Mouse (Mus musculus): ENCODE data around the gene Cdc25a. TPM values are rescaled to one million over a fixed set of nuclear protein-coding genes. Genes with fewer than 3 reads are reported as not detected.

The Cdc25a gene
- polyA plus RNA-seq, 1 experiment: 27.3 TPM

DNA sequence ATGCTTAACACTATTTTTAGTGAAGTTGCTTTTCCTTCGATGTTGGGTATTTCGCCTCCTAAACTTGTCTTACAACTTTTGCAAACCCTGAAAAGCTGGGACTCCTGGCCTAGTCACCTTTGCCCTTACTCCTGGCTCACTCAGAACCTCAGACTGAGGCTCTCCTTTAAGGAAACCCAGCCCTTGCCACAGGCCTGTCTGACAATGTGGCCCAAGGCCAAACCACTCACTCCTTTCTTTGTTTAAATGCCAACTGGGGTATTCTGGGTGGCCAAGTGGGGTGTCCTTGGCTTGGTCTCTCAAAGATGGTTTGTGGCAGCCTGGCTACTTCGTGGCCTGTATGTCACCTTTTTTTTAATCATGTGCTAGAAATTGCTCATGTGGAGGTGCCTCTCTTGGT, 1.4 kb downstream of the Cdc25a start:
- WGBS: 3% methylated on average over 3 of the region's 3 CpGs

GRCm38 (mm10) chr9:109877666-109878065, 2.3 kb downstream of the Cdc25a start:
- Histone ChIP-seq H3K27me3 (ENCODE audit: control insufficient read depth, insufficient read depth, low read length) (no peaks in the 10 kb centered on the region), H3K4me3 (ENCODE audit: low read depth, low read length) (peak overlapping the region; percentile 48; the same call in 1 of the 2 replicates), H3K27ac (ENCODE audit: insufficient read depth, low read depth, low read length) (peak overlapping the region; percentile 51; the same call in 1 of the 2 replicates), H3K36me3 (ENCODE audit: control insufficient read depth, insufficient read depth, low read length) (peaks cover 37% of the 10 kb centered on the region), H3K4me1 (ENCODE audit: control insufficient read depth, insufficient read depth, insufficient read length, low read length) (peaks cover 15% of the 10 kb centered on the region; the same call in 1 of the 2 replicates)
- TF ChIP-seq POLR2A (IDR thresholded peaks at IDR 0.05; ENCODE audit: low read depth, low read length) (no peak), CTCF (IDR thresholded peaks at IDR 0.05; ENCODE audit: extremely low read depth, insufficient read length, insufficient replicate concordance, low read depth, low read length) (no peak)
- WGBS: 65% methylated on average over 5 of the region's 5 CpGs

More for the DNA sequence above, 1.4 kb downstream of the Cdc25a start:
- Histone ChIP-seq H3K36me3 (ENCODE audit: control insufficient read depth, insufficient read depth, low read length) (peaks cover 28% of the 10 kb centered on the region), H3K4me1 (ENCODE audit: control insufficient read depth, insufficient read depth, insufficient read length, low read length) (peaks cover 15% of the 10 kb centered on the region; the same call in 1 of the 2 replicates), H3K27ac (ENCODE audit: insufficient read depth, low read depth, low read length) (peak overlapping the region; percentile 89), H3K4me3 (ENCODE audit: low read depth, low read length) (peak overlapping the region; percentile 48), H3K27me3 (ENCODE audit: control insufficient read depth, insufficient read depth, low read length) (no peaks in the 10 kb centered on the region)
- no peak for TF ChIP-seq POLR2A (IDR thresholded peaks at IDR 0.05; ENCODE audit: low read depth, low read length)
- no peak for TF ChIP-seq CTCF (IDR thresholded peaks at IDR 0.05; ENCODE audit: extremely low read depth, insufficient read length, insufficient replicate concordance, low read depth, low read length)

GRCm38 (mm10) chr9:109879305-109879704, 3.9 kb downstream of the Cdc25a start:
- Histone ChIP-seq H3K4me1 (ENCODE audit: control insufficient read depth, insufficient read depth, insufficient read length, low read length) (peaks cover 15% of the 10 kb centered on the region; the same call in 1 of the 2 replicates), H3K27ac (ENCODE audit: insufficient read depth, low read depth, low read length) (peak overlapping the region; percentile 98), H3K36me3 (ENCODE audit: control insufficient read depth, insufficient read depth, low read length) (peaks cover 50% of the 10 kb centered on the region), H3K4me3 (ENCODE audit: low read depth, low read length) (no peak overlapping the region), H3K27me3 (ENCODE audit: control insufficient read depth, insufficient read depth, low read length) (no peaks in the 10 kb centered on the region)
- TF ChIP-seq CTCF (IDR thresholded peaks at IDR 0.05; ENCODE audit: extremely low read depth, insufficient read length, insufficient replicate concordance, low read depth, low read length) (no peak), POLR2A (IDR thresholded peaks at IDR 0.05; ENCODE audit: low read depth, low read length) (no peak)
- 30% methylated on average over 1 of the region's 1 CpGs for WGBS

DNA sequence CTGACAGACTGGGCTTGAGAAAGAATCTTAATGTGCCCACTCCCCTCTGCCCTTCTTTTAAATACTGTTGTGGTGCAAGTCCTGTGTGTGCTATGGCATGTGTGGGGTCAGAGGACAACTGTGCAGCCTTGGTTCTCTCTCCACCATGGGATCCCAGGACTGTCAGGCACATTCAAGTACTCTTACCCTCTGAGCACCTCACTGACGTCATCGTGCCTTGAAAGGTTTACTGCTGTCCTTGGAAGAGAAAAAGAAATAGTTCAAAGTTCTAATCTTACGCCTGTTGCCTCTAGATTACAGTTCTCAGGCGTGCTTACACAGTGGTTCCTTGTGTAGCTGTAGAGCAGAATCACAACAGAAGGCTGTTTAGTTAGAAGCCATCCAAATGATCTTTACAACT, 10.9 kb downstream of the Cdc25a start:
- H3K4me3 ChIP-seq (ENCODE audit: low read depth, low read length): no peak overlapping the region
- TF ChIP-seq CTCF (IDR thresholded peaks at IDR 0.05; ENCODE audit: extremely low read depth, insufficient read length, insufficient replicate concordance, low read depth, low read length): no peak
- 23% methylated on average over 4 of the region's 4 CpGs for WGBS
- H3K27ac ChIP-seq (ENCODE audit: insufficient read depth, low read depth, low read length): peak overlapping the region; percentile 76
- no peaks in the 10 kb centered on the region for H3K27me3 ChIP-seq (ENCODE audit: control insufficient read depth, insufficient read depth, low read length)
- H3K36me3 ChIP-seq (ENCODE audit: control insufficient read depth, insufficient read depth, low read length): peaks cover 82% of the 10 kb centered on the region
- H3K4me1 ChIP-seq (ENCODE audit: control insufficient read depth, insufficient read depth, insufficient read length, low read length): peaks cover 7% of the 10 kb centered on the region; the same call in 1 of the 2 replicates

DNA sequence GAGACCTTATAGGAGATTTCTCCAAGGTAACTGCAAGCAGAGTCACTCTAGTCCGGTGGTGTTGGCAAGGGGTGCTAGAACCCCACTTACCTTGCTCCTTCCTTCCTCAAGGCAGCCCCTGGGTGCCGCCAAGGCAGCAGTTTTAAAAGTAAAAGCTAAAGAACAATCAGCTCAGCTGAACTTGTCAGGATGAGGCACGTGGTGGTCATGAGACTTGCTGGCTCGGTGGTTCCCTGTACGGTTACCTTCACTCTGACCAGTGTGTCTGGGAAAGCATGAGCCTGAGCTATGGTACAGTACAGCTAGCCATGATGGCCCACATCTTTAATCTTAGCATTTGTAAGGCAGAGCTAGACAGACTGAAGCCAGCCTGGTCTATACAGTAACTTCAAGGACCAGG, 11.9 kb downstream of the Cdc25a start:
- H3K4me3 ChIP-seq (ENCODE audit: low read depth, low read length): no peak overlapping the region
- H3K27ac ChIP-seq (ENCODE audit: insufficient read depth, low read depth, low read length): no peak overlapping the region
- no peak for TF ChIP-seq CTCF (IDR thresholded peaks at IDR 0.05; ENCODE audit: extremely low read depth, insufficient read length, insufficient replicate concordance, low read depth, low read length)
- no peak for TF ChIP-seq POLR2A (IDR thresholded peaks at IDR 0.05; ENCODE audit: low read depth, low read length)
- H3K36me3 ChIP-seq (ENCODE audit: control insufficient read depth, insufficient read depth, low read length): peaks cover 86% of the 10 kb centered on the region
- H3K27me3 ChIP-seq (ENCODE audit: control insufficient read depth, insufficient read depth, low read length): no peaks in the 10 kb centered on the region
- H3K4me1 ChIP-seq (ENCODE audit: control insufficient read depth, insufficient read depth, insufficient read length, low read length): peaks cover 4% of the 10 kb centered on the region; the same call in 1 of the 2 replicates
- 83% methylated on average over 5 of the region's 5 CpGs for WGBS

- 83% methylated on average over 8 of the region's 8 CpGs for WGBS
- Histone ChIP-seq H3K36me3 (ENCODE audit: control insufficient read depth, insufficient read depth, low read length) (peaks cover 66% of the 10 kb centered on the region), H3K27ac (ENCODE audit: insufficient read depth, low read depth, low read length) (no peak overlapping the region), H3K4me3 (ENCODE audit: low read depth, low read length) (no peak overlapping the region), H3K27me3 (ENCODE audit: control insufficient read depth, insufficient read depth, low read length) (no peaks in the 10 kb centered on the region), H3K4me1 (ENCODE audit: control insufficient read depth, insufficient read depth, insufficient read length, low read length) (peaks cover 1% of the 10 kb centered on the region; the same call in 1 of the 2 replicates)
- TF ChIP-seq CTCF (IDR thresholded peaks at IDR 0.05; ENCODE audit: extremely low read depth, insufficient read length, insufficient replicate concordance, low read depth, low read length) (no peak), POLR2A (IDR thresholded peaks at IDR 0.05; ENCODE audit: low read depth, low read length) (no peak)
Measured at GRCm38 (mm10) chr9:109891501-109891900, 16.1 kb downstream of the Cdc25a start.

- Histone ChIP-seq H3K27ac (ENCODE audit: insufficient read depth, low read depth, low read length) (no peak overlapping the region), H3K4me3 (ENCODE audit: low read depth, low read length) (no peak overlapping the region), H3K4me1 (ENCODE audit: control insufficient read depth, insufficient read depth, insufficient read length, low read length) (peaks cover 8% of the 10 kb centered on the region), H3K27me3 (ENCODE audit: control insufficient read depth, insufficient read depth, low read length) (no peaks in the 10 kb centered on the region), H3K36me3 (ENCODE audit: control insufficient read depth, insufficient read depth, low read length) (peaks cover 56% of the 10 kb centered on the region)
- WGBS: 64% methylated on average over 5 of the region's 5 CpGs
- TF ChIP-seq CTCF (IDR thresholded peaks at IDR 0.05; ENCODE audit: extremely low read depth, insufficient read length, insufficient replicate concordance, low read depth, low read length) (peak; percentile 78; the same call in 1 of the 2 replicates), POLR2A (IDR thresholded peaks at IDR 0.05; ENCODE audit: low read depth, low read length) (no peak)
Measured at GRCm38 (mm10) chr9:109892651-109893250, 17.4 kb downstream of the Cdc25a start.

Data from small intestine, adult 2 months (tissue).